Mouse (Mus musculus) ovary, postnatal 36 days (tissue): ENCODE results near the gene Abcb1a.
"Not testable (repeated sequence)": the region's sequence is repeated elsewhere in the genome, so short reads cannot be mapped to it uniquely, and the experiment has no call there.

Experiments
- DNase-seq: peaks from one replicate; pipeline ENCODE4 v3.0.0; 2022; ENCODE audit warnings: low spot score, mixed read lengths

The Abcb1a gene

DNA sequence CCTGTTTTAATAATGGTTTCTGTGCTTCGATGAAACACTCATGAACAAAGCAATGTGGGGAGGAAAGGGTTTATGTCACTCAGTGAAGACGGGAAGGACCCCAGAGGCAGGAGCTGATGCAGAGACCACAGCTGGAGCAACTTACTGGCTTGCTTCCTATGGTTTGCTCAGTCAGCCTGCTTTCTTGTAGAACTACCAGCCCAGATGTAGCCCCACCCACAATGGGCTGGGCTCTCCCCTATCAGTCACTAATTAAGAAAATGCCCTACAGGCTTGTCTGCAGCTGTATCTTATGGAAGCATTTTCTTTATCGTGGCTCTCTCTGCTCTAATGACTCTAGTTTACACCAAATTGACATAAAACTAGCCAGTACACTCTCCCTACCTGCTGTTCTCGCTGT, 67.9 kb downstream of the Abcb1a start:
- no peak for DNase-seq

DNA sequence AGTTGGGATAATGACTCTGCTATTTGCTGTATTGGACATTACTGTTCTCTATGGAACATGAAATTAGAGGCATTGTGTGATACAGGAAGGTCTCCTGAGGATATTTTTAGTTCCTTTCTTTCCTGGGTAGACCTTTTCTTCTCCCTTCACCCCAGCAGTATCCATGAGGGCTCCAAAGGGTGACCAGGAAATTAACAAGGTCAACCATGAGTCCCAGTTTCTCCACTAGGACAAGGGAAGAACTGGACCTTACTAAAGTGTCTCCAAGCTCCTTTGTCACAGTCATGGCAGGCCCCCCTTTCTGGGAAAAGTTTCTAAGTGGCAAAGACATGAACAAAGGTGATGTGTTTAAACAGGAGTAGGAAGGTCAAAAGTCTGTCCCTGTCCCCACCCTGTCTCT, 72.8 kb downstream of the Abcb1a start:
- no peak for DNase-seq

GRCm38 (mm10) chr5:8733307-8733706, 73.4 kb downstream of the Abcb1a start:
- not testable (repeated sequence) for DNase-seq

DNA sequence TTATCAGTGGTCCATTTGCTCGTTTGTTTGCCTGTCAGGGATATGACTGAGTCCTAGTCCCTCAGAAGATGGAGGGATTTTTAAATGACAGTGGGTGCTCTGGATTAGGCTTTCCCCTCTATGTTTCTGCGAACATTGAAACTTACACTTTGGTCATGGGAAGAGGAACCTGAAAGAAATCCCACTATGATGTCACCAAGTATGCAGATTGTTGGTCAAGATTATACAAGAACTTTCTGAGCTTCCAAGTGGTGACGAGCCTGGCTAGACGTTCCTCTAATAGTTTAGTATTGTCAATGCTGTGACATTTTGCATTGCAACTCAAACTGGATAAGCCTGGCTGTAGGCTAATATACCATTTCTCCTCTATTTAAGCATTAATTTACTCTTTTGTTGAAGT, 76.5 kb downstream of the Abcb1a start:
- DNase-seq: no peak

- no peak for DNase-seq
Observed at GRCm38 (mm10) chr5:8737062-8737461, 77.2 kb downstream of the Abcb1a start.

GRCm38 (mm10) chr5:8747244-8747643, 87.4 kb downstream of the Abcb1a start:
- DNase-seq: not testable (repeated sequence)

DNA sequence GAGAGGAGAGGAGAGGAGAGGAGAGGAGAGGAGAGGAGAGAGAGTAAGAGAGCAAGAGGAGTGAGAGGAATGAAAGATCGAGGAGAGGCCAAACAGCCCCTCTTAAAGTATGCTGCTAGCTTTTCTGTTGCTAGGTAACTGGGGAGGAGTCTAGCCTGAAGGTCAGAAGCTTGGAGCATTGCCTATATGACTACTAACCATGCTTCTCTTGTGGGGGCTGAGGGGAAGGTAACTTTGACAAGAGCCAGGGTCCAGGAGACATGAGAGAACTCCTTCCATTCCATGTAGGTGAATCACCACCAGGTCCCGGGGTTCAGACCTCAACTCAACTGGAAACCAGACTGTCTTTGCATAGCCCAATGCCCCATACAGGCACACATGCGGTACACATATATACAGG, 113.0 kb downstream of the Abcb1a start:
- no peak for DNase-seq

GRCm38 (mm10) chr5:8778311-8778710, 118.4 kb downstream of the Abcb1a start:
- DNase-seq: no peak

- no peak for DNase-seq
Observed at GRCm38 (mm10) chr5:8778751-8779150, 118.9 kb downstream of the Abcb1a start.

GRCm38 (mm10) chr5:8792281-8792680, 132.4 kb downstream of the Abcb1a start:
- no peak for DNase-seq
